Mouse (Mus musculus) spleen, postnatal 14 days (tissue): ENCODE results near the gene Tmem56.

Experiments used
- DNase-seq, 2 experiments: peaks; one replicate each; pipeline ENCODE4 v3.0.0; 2021 to 2022; ENCODE audit warnings: low spot score in 2 of 2

The Tmem56 gene

DNA sequence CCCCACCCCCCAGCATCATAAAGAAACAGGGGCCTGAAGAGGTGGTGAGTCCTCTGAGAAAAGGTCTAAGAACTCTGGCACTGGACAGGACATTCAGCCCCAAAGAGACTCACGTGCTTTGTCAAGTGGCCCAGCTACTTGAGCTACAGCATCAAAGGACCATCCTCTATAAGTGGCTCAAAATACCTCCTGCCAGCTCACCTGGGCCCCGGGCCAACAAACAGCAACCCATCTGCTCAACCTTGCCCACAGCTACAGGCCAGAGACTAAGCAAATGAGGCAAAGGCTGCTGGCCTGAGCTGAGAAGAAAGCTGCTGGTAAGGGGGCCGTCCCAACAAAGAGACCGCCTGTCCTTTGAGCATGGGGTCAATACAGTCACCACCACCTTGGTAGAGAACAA is 5.3 kb downstream of the Tmem56 start:
- DNase-seq: no peak

DNA sequence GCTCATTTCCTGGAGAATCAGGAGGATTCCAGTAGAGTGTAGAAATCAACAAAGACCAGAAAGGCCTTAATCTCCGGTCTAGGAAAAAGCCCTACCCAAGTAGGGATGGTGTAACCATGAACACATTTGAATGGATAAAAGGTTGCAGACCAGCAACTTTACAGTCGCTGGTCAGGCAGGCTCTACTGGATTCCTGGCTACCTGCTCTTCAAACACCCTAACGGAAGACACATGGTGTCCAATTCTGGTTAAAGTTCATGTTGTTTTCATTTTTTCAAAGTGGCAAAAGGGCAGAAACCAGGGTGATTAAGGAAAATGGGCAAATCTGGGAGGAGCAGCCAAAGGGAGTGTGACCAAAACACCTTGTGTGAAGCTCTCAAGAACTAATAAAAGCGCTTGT is 5.9 kb downstream of the Tmem56 start:
- no peak for DNase-seq

DNA sequence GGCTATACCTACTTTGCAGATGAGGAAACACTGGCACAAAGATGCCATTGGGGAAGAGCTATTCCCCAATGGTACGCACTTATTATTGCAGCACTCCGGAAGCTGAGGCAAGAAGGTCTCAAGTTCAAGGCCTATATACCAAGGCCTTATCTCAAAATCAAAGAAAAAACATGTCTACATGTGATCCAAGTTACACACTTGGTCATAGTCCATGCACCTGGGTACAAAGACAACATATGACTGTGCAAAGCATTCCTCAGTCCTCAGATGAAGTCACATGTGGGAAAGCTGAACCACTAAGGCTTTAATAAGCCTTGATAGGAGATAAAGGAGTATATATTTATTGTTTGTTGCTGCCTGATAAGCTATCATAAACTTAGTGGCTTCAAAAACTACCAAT is 8.9 kb downstream of the Tmem56 start:
- DNase-seq: no peak

DNA sequence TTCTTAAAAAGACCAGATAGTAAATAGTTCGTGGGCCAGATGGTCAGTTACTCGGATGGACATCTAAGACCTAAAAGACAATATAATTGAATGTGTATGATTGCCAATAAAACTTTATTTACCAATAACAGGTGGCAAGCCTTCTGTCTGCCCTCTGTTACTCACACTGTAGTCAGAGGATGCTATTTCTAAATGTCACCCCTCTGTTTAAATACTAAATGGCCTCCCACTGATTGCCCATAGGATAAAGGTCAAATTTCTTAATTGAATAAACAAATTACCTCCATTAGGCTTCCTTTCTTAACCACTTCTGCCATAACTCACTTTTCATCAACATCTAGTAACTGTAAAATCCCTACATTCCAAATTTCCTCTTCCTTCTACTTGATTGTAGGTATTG is 10.3 kb downstream of the Tmem56 start:
- DNase-seq: no peak

DNA sequence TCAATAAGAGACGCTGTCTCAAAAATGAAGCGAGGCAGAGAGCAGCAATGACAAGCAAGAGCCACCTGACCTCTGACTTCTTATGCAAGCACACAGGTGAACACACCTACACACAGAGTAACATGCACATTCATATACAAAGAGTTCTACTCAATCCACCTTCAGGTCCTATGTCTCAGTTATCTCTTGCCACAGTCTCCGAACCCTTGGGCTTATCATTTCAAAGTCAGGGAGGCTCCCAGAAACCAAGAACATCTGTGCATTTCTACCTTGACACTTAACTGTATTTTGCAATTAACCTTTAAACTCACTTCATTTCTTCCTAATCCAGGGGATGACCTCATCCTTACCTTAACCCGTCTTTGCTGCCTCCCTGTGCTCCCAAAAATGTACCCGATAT is 15.6 kb downstream of the Tmem56 start:
- DNase-seq: no peak

DNA sequence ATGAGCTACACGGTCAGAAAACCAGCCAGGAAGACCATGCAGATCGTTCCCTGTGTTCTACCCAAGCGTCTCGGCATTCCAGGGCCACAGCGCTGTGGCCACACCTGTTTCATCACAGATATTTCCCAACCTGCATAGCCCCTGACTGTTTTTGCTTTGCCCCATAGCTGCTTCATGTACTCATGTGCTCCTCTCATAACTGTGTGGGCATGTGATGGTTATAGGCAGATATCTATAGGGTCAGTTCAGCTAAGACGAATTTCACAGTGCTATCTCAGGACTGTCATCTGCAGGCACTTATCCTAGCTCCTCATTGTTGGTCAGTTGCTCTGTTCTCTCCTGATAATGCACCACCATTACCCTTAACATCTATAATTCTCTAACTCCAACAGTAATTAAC is 18.7 kb downstream of the Tmem56 start:
- no peak for DNase-seq

DNA sequence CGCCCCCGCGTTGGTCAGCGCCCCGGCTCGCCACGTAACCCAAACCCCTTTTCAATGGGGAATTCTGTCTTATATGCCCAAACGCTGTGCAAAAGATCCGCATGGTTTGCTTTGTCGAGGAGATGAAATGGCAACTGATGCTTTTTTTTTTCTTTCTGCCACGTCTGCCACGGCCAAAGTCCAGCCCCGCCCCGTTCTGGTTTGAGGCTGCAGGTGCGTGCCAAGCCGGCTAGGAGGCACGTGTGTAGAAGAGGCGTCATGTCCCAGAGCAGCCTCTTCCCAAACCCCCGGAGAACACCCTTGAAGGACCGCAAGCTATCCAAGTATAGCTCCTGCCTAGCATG is 19.7 kb downstream of the Tmem56 start:
- peak; percentile 45 to 47 for DNase-seq

DNA sequence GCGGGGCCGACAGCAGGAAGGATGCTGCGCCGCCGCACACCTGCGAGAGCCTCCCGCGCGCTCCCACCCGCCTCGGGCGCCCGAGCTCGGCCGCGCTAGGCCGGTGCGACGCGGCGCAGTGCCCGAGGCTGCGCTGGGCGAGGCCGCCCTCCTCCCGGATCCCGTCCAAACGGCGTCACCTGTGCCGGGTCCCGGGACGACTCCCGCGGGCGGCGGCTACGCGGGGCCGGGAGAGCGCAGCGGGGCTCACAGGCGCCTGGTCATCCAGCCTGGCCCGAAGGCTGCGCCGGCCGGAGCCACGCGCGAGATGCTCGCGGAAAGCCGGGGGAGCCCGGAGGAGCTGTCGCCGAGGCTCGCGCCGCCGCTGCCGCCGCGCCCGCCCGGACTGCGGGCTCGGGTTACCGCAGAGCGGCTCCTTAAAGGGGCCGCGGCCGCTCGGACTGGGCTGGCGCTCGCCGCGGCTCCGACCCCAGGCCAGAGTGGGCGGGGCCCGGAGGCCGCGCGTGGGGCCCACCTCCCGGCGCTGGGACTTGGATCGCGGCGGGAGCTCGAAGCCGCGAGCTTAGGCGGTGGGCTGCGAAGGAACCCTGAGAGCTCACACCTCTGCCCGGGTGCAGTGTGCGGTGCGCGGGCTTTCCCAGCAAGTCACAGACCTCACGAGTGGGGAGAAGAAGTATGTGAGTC is 20.2 kb downstream of the Tmem56 start:
- DNase-seq: peak; percentile 16 to 38

DNA sequence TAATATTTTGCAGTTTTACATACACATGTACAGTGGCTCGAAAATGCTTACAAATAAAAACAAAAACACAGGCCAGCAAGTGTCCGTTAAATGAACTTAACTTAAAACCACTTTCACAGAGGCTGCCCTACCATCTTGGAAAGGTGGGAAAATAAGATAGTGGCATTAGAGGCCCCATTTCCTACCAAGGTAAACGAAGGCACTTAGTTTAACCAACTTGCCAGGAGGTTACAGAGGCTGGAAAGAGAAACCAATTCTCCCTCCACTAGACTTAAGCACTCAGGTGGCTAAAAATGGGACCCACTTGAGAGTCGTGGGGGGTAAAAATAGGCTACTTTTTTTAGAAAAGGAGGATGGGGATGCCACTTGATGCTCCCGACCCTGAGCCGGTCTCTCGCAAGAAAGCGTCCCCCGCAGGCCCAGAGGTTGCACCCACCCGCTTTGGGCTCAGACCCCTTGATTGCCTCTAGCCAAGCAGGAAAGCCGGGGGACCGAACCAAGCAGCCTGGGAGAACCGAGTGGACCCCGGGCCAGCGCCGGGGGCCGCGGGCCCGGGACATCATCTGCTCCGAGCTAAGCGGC is 20.9 kb downstream of the Tmem56 start:
- no peak for DNase-seq

DNA sequence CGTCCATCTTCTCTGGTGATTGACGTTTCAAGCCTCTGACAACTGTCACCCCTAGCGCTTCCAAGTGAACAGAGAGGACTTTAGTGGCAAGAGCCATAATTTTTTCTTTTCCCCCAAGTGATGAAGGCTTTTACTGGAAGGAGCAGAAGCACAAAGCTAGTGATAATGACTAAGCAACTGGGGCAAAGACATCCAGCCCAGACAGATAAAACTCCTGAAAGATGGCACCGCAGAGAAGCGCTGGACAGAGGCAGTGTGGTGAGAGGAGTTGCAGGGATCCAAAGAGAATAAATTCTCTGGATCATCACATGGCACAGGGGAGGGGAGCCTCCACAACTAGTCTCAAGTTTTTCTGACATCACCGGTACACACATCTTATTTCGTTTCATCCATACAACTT is 21.6 kb downstream of the Tmem56 start:
- DNase-seq: no peak

DNA sequence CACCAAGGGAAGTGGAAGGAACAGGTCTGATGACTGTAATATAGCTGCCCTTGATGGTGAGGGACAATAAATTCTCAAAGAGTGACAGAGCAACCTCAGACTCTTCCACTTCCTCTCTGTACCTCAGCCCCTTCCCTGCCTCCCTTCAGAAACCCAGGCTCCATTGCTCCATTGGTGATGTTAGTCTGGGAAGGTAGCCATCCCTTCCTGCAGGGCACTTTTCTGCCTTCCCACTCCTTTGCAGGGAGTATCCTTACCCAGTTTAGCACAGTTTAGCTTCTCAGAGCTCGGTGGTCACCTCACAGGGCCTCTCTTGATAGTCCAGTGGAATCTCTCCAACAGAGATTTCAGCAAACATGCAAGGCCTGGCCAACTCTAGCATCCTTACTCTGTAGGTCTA is 22.1 kb downstream of the Tmem56 start:
- no peak for DNase-seq

DNA sequence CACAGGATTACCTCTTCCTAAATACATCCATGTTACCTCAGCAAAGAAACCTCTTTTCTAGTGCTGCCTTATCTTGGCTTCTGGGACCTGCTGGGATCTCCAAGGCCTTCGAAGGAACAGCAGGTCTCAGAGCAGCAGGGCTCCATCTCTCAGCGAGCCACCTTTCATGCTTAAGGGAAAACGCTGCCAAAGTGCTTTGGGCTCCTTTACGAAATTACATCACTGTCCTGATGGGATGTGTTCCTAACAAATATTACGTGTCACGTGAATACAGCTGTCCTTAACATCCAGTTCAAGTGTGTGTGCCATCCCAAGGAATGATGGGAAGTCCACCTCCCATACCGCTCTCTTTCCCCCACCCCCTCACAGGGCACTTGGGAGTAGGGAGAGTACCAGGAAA is 22.9 kb downstream of the Tmem56 start:
- DNase-seq: no peak

DNA sequence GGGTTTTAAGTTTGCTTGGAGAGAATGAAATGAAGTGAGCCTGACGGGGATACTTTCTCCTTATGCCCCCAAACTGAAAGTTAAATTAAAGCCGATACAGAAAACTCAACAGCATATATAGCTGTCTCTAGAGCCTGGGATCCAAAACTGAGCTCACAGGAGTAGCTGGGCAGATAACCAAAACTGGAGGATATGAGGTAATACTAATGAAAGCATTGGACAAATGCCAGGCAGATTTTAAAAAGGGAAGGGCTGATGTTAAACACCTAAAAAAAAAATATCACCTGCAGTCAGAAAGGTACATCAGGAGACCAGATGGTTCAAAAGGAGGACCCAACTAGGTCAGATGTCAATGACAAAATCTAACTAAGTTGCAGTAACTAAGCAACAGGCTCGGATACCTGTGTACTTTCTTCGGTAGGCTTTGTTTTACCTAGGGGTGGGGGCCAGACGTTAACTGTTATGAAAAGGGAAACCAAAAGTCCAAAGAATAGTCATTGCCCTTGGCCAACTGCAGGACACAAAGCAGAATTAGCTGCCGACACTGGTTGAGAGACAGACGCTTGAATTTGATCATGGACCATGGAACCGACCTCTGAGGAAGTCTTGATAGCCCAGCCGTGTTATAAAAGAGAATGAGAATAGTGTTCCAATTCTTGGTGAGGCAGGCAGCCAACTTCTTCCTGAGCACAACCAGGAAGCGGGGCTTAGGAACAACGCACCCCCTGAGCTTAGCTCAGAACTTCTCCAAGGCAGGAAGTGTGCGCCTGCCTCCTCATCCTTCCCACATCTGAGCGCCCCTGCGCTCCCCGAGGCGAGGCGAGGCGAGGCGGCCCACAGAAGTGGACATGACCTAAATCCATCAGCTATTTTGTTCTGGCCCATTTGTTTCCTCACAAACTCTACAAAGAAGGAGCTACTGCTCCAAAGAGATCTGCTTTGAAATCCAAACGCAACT is 24.1 kb downstream of the Tmem56 start:
- DNase-seq: no peak

DNA sequence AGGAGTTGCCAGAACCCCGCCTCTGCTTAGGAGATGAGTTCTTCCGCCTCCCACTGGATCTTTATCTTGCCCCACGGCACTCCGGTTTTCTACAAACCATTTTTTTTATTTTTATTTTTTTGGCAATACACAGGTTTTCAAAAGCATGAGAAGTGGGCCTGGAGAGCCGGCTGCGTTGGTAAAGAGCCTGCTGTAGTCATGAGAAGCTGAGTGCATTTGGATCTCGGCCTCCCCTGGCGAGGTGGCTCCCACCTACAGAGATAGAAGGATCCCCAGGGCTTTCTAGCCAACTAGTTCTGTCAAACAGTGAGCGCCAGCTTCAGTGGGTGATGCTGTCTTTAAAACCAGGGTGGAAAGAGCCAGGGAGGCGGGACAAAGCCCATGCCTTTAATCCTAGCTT is 25.5 kb downstream of the Tmem56 start:
- DNase-seq: no peak

DNA sequence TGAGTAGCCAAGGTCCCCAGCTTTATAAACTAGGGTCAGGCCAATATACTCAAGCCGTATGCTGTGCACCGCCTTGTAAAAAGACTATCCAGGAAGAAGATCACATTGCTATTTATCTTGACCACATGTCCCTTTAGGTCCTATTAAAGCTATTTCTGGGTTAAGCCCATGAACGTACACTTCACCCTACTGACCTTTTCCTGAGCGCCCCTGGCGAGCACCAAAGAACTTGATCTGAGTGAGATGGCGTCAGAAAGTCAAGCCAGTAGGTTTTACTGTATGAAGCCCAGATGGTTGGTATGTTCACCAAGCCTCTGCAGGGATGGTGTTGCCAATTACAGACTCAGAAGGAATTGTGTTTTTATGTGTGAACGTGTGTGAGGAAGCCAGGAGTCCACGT is 26.8 kb downstream of the Tmem56 start:
- no peak for DNase-seq

DNA sequence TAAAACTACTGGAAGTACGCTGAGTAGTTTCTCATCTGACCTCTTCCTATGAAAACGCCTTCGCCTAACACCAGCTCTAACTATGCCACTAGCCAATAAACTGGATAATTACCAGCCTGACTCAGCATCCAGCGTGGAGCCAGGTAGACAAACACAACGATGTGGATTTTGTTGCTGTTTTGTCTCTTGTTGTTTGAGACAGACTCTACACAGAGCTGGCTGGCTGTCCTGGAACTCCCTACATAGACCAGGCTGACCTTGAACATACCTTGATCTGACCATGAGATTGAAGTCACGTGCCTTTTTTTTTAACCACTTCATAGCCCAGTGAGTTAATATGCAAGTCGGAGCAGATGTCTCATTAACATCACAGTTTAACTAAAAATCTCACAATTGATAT is 27.4 kb downstream of the Tmem56 start:
- no peak for DNase-seq

DNA sequence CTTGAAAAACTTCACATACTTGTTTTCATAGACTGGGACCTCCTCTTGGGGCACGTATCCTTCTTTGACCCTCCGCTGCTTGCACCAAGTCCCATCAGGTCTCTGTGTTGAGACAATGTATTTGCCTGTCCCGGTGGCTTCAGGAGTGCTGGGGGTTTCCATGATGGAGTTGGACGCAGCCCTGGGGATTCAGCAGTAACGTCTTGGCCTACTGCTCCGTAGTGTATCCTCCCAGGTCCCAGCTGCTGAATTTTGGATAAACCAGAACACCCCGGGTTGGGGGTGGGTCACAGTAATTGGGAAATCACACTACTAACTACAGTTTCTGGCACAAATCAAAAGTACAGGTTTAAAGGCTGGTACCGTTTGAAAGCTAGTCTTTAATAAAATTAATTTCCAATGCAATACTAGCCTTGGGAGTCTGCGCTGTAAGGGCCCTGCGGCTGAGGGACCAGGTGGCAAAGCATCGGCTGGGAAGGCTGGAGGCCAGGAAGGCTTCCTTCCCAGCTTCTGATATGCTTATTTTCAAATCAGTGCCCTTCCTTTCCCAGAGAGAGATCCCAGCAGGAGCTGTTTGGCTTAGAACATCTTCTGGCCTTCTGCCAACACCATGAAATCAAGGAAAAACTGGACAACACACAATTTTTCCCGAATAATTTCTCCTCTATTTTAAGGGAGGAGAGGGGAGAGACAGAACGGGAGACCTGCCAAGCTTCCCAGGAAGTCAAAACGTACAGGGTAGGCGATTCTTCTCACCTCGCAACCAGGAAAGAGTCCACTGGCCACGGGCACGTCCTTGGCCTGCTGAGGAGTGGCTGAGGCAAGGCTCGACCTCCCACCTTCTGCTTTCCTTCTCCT is 32.1 kb downstream of the Tmem56 start:
- DNase-seq: no peak

DNA sequence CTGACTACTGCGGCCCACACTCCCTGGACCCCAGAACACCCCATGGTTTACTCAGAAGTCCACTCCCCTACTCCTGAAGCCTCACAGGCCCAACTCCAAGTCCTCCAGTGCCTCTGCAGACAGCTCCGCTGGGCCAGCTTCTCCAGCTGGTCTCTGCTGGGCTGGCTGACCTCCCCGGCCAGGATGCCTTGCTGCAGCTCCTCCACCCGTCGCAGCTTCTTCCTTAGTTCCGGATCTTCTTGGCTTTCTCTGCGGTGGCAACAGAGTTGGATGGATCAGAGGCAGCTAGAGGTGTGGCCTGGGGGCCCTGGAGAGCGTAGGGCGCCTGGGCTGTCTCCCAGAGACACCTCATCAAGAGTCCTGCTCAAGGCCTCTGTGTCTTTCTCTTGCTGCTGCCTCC is 32.9 kb downstream of the Tmem56 start:
- DNase-seq: no peak

DNA sequence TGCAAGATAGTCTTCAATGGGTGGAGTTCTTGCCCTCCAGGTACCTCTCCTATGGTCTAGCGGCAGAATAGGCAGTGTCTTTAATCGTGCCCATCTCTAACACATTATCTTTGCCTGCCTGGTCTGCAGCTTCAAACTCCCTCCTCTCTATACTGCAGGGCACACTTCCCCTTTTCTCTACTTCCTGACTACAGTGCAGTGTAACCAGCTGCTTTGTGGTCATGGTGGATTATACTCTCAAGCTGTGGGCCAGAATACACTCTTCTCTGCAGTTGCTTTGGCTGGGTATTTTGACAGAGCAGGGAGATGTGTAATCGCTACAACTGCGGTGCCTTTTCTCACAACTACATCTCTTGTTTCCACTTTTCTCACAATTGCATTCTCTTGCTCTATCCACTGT is 40.0 kb downstream of the Tmem56 start:
- DNase-seq: no peak

DNA sequence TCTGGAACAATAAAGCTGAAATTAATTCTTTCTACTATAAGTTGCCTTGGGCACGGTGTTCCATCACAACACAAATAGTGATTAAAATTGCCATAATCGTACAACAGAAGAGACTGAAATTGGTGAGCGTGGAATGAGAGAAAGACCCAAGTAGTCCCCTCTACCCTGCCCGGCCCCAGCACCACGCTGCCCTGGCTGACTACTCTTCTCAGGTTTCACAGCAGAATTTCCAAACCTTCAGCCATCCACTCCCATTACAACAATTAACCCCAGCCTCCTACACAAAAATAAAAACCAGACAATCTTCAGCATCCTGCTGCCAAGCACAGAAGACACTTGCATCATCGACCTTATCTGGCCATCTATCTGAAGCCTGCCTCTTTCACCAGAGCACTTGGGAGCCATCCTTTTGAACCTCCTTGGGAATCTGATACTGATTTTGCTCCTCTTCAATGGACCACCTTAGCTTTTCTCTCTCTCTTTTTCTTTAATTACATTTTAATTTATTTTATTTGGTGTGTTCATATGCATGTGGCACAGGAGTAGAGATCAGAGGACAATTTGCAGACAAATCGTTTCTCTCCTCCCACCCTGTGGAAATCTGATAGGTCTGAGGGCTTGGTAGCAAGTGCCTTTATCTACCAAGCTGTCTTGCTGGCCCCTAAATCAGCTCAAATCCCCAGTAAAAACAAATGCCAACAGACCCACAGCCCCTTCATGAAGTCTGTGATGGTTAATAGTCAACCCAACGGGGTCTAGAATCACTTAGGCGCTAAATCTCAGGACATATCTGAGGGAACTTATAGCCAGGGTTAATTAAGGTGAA is 40.6 kb downstream of the Tmem56 start:
- no peak for DNase-seq

DNA sequence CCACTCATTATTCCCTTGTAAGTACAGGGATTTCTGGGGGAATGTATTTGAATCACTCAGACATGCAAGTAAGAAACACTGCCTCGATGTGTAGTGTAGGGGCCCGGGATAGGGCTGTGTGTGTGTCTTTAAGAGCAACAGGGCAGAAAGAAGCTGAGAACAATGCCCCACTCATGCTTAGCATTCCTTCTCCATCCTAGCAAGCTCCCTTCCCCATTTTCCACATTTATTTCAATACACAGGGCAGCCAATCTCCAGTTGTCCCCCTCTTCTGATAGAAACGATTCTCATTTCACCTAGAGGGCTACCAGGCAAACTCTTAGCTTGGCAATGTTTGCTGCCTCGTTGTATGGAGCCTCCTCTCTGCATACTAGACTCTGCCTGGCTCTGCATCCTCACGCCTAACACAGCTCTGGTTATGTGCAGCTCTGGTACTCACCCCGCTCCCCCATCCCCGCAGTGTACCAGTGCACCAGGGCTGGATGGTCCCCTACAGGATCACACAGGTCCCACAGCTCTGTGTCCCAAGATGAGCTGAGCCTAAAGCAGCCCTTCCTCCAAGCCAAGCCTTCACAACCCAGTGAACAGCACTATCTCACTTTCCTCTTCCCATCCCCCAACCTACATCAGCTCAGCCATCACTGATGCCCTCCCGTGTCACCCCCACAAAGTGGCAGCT is 42.4 kb downstream of the Tmem56 start:
- no peak for DNase-seq
